Mouse (Mus musculus): ENCODE measurements around the gene Gm5134. TPM values are rescaled to one million over a fixed set of nuclear protein-coding genes. Genes with fewer than 3 reads are reported as not detected.
A peak's percentile ranks its signal among the peaks of the same experiment; 100 is the strongest.

Gene Gm5134
- polyA plus RNA-seq, 1 experiment from 2014 or later = not detected

DNA sequence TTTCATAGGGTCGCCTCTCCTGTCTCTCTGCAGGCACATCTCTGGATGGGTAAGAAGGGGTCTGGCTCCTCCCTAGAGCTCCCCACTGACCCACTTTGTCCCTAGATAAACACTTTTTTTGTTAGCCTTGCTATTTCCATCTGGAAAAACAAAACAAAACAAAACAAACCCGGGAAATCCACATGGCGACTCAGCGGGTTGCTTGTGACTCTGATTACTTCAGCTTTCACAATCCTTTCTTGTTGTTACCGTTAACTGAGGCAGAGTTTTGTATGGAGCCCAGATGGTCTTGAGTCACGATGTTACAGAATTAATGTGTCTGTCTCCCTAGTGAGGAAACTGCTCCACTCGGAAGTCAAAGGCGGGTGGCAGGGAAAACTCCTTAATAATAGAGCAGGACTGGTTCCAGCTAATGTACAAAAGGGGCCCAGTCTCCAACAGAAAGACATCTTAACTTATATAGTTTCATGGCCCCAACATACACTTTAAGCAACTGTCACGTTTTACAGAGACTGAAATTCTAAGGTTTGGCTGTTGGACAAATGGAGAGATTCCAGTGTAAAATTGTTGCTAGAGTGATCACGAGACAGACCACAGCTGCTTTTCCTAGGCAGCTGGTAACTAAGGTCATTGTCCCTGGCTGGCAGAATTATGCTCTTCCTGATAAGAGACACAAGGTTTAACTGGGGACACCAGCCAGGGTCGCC lies 10.1 kb upstream of the Gm5134 start:
- peaks cover 5% of the 10 kb centered on the region; the same call in 1 of the 2 replicates for H3K4me1 ChIP-seq (ENCODE audit: control insufficient read depth, insufficient read depth, low read length)
- ATAC-seq = no peak; the same call in 1 of the 2 replicates
- no peak overlapping the region for H3K4me3 ChIP-seq (ENCODE audit: low read depth, low read length)
- H3K27me3 ChIP-seq (replicated peaks; ENCODE audit: control insufficient read depth, insufficient read depth, low read length) = no peaks in the 10 kb centered on the region
- no peaks in the 10 kb centered on the region for H3K36me3 ChIP-seq (ENCODE audit: control insufficient read depth, insufficient read depth, low read length)
- 21% methylated on average over 11 of the region's 11 CpGs for WGBS
- DNase-seq (ENCODE audit: low spot score) = peak; percentile 66
- no peaks in the 10 kb centered on the region for H3K9me3 ChIP-seq (replicated peaks; ENCODE audit: control insufficient read depth, low read length)
- no peak overlapping the region for H3K4me2 ChIP-seq (ENCODE audit: low read length)
- no peak overlapping the region for H3K9ac ChIP-seq (ENCODE audit: low read length)
- no peak overlapping the region for H3K27ac ChIP-seq (ENCODE audit: low read depth, low read length)

DNA sequence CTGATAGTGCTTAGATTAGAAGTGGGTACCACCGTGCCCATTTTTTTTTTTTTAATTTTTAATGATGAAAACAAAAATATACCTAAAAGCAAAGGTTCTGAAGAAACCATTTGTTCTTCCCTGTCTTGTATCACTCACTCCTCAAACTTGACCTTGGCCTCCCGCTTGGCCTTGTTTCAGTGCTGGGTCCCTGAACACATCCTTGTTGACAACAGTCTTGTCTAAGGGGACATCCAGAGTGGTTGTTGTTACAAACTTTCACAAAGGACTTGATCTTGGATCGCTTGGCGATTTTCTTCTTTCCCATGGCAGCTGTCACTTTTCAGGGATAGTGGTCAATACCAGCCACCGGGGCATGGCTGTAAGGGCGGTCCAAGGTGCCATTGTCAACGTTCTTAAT lies 9.1 kb upstream of the Gm5134 start:
- no peak for ATAC-seq
- no peak overlapping the region for H3K27ac ChIP-seq (ENCODE audit: low read depth, low read length)
- H3K9me3 ChIP-seq (replicated peaks; ENCODE audit: control insufficient read depth, low read length) = no peaks in the 10 kb centered on the region
- 93% methylated on average over 7 of the region's 7 CpGs for WGBS
- no peaks in the 10 kb centered on the region for H3K36me3 ChIP-seq (ENCODE audit: control insufficient read depth, insufficient read depth, low read length)
- no peak for DNase-seq (ENCODE audit: low spot score)
- no peak overlapping the region for H3K4me2 ChIP-seq (ENCODE audit: low read length)
- no peak overlapping the region for H3K4me3 ChIP-seq (ENCODE audit: low read depth, low read length)
- H3K27me3 ChIP-seq (replicated peaks; ENCODE audit: control insufficient read depth, insufficient read depth, low read length) = no peaks in the 10 kb centered on the region; the same call in 1 of the 2 replicates
- H3K4me1 ChIP-seq (ENCODE audit: control insufficient read depth, insufficient read depth, low read length) = peaks cover 5% of the 10 kb centered on the region; the same call in 1 of the 2 replicates
- no peak overlapping the region for H3K9ac ChIP-seq (ENCODE audit: low read length)

GRCm38 (mm10) chr10:75945896-75946295 lies 8.4 kb upstream of the Gm5134 start:
- DNase-seq (ENCODE audit: low spot score) (no peak), ATAC-seq (no peak)
- WGBS = 87% methylated on average over 7 of the region's 7 CpGs
- H3K27ac ChIP-seq (ENCODE audit: low read depth, low read length) = no peak overlapping the region
- H3K9ac ChIP-seq (ENCODE audit: low read length) = no peak overlapping the region
- no peak overlapping the region for H3K4me2 ChIP-seq (ENCODE audit: low read length)
- no peaks in the 10 kb centered on the region; the same call in none of the 2 replicates for H3K27me3 ChIP-seq (replicated peaks; ENCODE audit: control insufficient read depth, insufficient read depth, low read length)
- H3K9me3 ChIP-seq (replicated peaks; ENCODE audit: control insufficient read depth, low read length) = no peaks in the 10 kb centered on the region
- H3K36me3 ChIP-seq (ENCODE audit: control insufficient read depth, insufficient read depth, low read length) = no peaks in the 10 kb centered on the region
- peaks cover 7% of the 10 kb centered on the region; the same call in 1 of the 2 replicates for H3K4me1 ChIP-seq (ENCODE audit: control insufficient read depth, insufficient read depth, low read length)
- no peak overlapping the region for H3K4me3 ChIP-seq (ENCODE audit: low read depth, low read length)

GRCm38 (mm10) chr10:75948079-75948478 lies 6.2 kb upstream of the Gm5134 start:
- H3K4me1 ChIP-seq (ENCODE audit: control insufficient read depth, insufficient read depth, low read length) = peaks cover 12% of the 10 kb centered on the region; the same call in 1 of the 2 replicates
- WGBS = 81% methylated on average over 5 of the region's 5 CpGs
- ATAC-seq = no peak

GRCm38 (mm10) chr10:75949053-75950045 lies 5.0 kb upstream of the Gm5134 start:
- DNase-seq (ENCODE audit: low spot score) (no peak), ATAC-seq (no peak)
- no peak overlapping the region for H3K27ac ChIP-seq (ENCODE audit: low read depth, low read length)
- no peak overlapping the region for H3K4me2 ChIP-seq (ENCODE audit: low read length)
- H3K4me1 ChIP-seq (ENCODE audit: control insufficient read depth, insufficient read depth, low read length) = peaks cover 7% of the 10 kb centered on the region; the same call in 1 of the 2 replicates
- H3K27me3 ChIP-seq (replicated peaks; ENCODE audit: control insufficient read depth, insufficient read depth, low read length) = no peaks in the 10 kb centered on the region; the same call in none of the 2 replicates
- no peak overlapping the region for H3K9ac ChIP-seq (ENCODE audit: low read length)
- no peaks in the 10 kb centered on the region for H3K36me3 ChIP-seq (ENCODE audit: control insufficient read depth, insufficient read depth, low read length)
- WGBS = 84% methylated on average over 22 of the region's 22 CpGs
- H3K4me3 ChIP-seq (ENCODE audit: low read depth, low read length) = no peak overlapping the region
- no peaks in the 10 kb centered on the region for H3K9me3 ChIP-seq (replicated peaks; ENCODE audit: control insufficient read depth, low read length)

More at GRCm38 (mm10) chr10:75948079-75948478, 6.2 kb upstream of the Gm5134 start:
- H3K27ac ChIP-seq (ENCODE audit: low read depth, low read length) = no peak overlapping the region
- H3K4me3 ChIP-seq (ENCODE audit: low read depth, low read length) = no peak overlapping the region
- DNase-seq (ENCODE audit: low spot score) = no peak
- H3K36me3 ChIP-seq (ENCODE audit: control insufficient read depth, insufficient read depth, low read length) = no peaks in the 10 kb centered on the region
- no peak overlapping the region for H3K9ac ChIP-seq (ENCODE audit: low read length)
- H3K4me2 ChIP-seq (ENCODE audit: low read length) = no peak overlapping the region
- H3K27me3 ChIP-seq (replicated peaks; ENCODE audit: control insufficient read depth, insufficient read depth, low read length) = no peaks in the 10 kb centered on the region; the same call in none of the 2 replicates
- H3K9me3 ChIP-seq (replicated peaks; ENCODE audit: control insufficient read depth, low read length) = no peaks in the 10 kb centered on the region

DNA sequence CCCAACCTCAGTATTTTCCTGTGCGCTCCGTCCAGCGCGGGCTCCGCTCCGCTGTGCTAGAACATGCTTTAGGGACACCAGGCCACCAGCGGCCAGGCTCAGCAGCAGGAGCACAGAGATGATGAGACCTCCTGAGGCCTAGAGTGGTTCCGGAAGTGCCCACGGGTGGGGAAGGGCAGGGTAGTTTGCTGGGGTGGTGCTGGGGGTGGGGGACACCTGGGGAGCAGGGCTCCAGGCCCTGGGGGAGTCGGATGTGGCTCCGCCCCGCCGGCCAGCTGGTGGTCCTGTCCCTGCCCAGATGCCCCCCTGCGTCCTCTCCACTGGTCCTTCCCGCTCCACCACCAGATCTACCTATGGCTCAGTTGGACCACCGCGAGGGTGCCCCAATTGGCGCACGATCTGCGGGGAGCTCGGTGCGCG lies 3.5 kb upstream of the Gm5134 start:
- H3K4me3 ChIP-seq (ENCODE audit: low read depth, low read length) = peak overlapping the region; percentile 34
- H3K9me3 ChIP-seq (replicated peaks; ENCODE audit: control insufficient read depth, low read length) = no peaks in the 10 kb centered on the region
- H3K36me3 ChIP-seq (ENCODE audit: control insufficient read depth, insufficient read depth, low read length) = no peaks in the 10 kb centered on the region
- peaks cover 7% of the 10 kb centered on the region; the same call in 1 of the 2 replicates for H3K4me1 ChIP-seq (ENCODE audit: control insufficient read depth, insufficient read depth, low read length)
- H3K27ac ChIP-seq (ENCODE audit: low read depth, low read length) = no peak overlapping the region
- ATAC-seq (peak; percentile 51), DNase-seq (ENCODE audit: low spot score) (no peak)
- peak overlapping the region; percentile 61 for H3K9ac ChIP-seq (ENCODE audit: low read length)
- H3K4me2 ChIP-seq (ENCODE audit: low read length) = peak overlapping the region; percentile 71
- whole genome bisulfite sequencing = 3% methylated on average over 23 of the region's 23 CpGs
- no peaks in the 10 kb centered on the region; the same call in none of the 2 replicates for H3K27me3 ChIP-seq (replicated peaks; ENCODE audit: control insufficient read depth, insufficient read depth, low read length)

DNA sequence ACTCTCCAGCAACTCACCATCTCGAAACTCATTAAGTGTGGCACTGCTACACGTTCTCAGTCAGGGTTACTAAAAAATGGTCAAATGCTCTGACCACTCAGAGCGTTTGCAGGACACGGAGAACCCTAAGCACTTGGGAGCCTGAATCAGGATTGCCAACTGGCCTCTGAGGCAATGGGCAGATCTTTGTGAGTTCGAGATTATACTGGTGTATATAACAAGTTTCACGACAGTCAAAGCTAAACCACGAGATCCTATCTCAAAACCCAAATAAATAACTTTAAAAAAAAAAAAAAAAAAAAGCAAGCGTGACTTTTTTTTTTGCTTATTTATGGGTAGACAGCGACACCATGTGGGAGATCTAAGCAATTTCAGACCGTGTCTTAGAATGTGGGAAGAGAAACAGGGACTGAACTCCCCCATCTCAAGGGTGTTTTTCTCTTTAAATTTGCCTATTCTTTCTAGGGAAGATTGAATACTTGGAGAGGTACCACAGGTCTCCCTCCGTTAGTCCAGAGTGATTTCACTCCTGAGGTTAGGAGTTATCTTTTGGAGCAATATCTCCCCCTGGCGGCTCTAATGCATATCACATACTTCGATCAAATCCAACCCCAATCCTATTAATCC lies 2.8 kb upstream of the Gm5134 start:
- WGBS = 4% methylated on average over 13 of the region's 13 CpGs
- H3K4me2 ChIP-seq (ENCODE audit: low read length) = peak overlapping the region; percentile 71
- H3K4me3 ChIP-seq (ENCODE audit: low read depth, low read length) = peak overlapping the region; percentile 34
- peaks cover 7% of the 10 kb centered on the region; the same call in 1 of the 2 replicates for H3K4me1 ChIP-seq (ENCODE audit: control insufficient read depth, insufficient read depth, low read length)
- H3K27me3 ChIP-seq (replicated peaks; ENCODE audit: control insufficient read depth, insufficient read depth, low read length) = no peaks in the 10 kb centered on the region; the same call in none of the 2 replicates
- H3K9ac ChIP-seq (ENCODE audit: low read length) = peak overlapping the region; percentile 61
- H3K27ac ChIP-seq (ENCODE audit: low read depth, low read length) = no peak overlapping the region
- peak; percentile 43; the same call in 1 of the 2 replicates for ATAC-seq
- peak; percentile 78 for DNase-seq (ENCODE audit: low spot score)
- no peaks in the 10 kb centered on the region for H3K9me3 ChIP-seq (replicated peaks; ENCODE audit: control insufficient read depth, low read length)
- H3K36me3 ChIP-seq (ENCODE audit: control insufficient read depth, insufficient read depth, low read length) = no peaks in the 10 kb centered on the region

DNA sequence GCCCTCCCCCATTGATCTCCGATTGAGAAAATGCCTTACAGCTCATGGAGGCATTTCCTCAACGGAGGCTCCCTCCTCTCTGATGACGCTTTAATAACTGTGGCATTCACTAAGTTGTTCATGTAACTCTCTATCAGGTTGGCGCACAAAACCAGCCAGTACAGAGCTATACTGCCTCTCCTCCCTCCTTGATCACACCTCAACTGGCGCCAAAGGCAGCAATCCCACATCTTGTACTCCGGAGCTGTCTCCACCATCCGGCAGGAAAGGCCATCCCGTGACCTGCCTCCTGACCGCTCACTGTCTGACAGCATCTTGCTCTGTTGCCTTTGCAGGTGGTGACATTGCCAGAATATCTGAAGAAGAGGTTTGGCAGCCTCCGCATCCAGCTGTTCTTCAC lies 19.5 kb downstream of the Gm5134 start:
- no peaks in the 10 kb centered on the region for H3K9me3 ChIP-seq (replicated peaks; ENCODE audit: control insufficient read depth, low read length)
- H3K27me3 ChIP-seq (replicated peaks; ENCODE audit: control insufficient read depth, insufficient read depth, low read length) = no peaks in the 10 kb centered on the region
- no peak overlapping the region for H3K9ac ChIP-seq (ENCODE audit: low read length)
- ATAC-seq (no peak), DNase-seq (ENCODE audit: low spot score) (no peak)
- H3K4me2 ChIP-seq (ENCODE audit: low read length) = no peak overlapping the region
- WGBS = 91% methylated on average over 10 of the region's 10 CpGs
- no peak overlapping the region for H3K27ac ChIP-seq (ENCODE audit: low read depth, low read length)
- H3K4me3 ChIP-seq (ENCODE audit: low read depth, low read length) = no peak overlapping the region
- H3K4me1 ChIP-seq (ENCODE audit: control insufficient read depth, insufficient read depth, low read length) = no peaks in the 10 kb centered on the region
- no peaks in the 10 kb centered on the region for H3K36me3 ChIP-seq (ENCODE audit: control insufficient read depth, insufficient read depth, low read length)

Data from forebrain, embryonic 14.5 days (tissue).